Mouse (Mus musculus) v-Abl transformed pro-B cells (cell line): ENCODE results near the gene Map2.

Source experiments
- in situ Hi-C, 2 experiments: fragments of 400-800 bp; cut with MboI; formaldehyde crosslinking; loops; one replicate each; pipeline ENCODE4 v1.15.1; 2025; ENCODE audit not compliant: unreplicated experiment in 2 of 2

Gene Map2

GRCm38 (mm10) chr1:66195040-66195726 lies 20.1 kb downstream of the Map2 start:
- in situ Hi-C loops = no loop called here

GRCm38 (mm10) chr1:66196240-66196639 lies 21.2 kb downstream of the Map2 start:
- in situ Hi-C loops = no loop called here

DNA sequence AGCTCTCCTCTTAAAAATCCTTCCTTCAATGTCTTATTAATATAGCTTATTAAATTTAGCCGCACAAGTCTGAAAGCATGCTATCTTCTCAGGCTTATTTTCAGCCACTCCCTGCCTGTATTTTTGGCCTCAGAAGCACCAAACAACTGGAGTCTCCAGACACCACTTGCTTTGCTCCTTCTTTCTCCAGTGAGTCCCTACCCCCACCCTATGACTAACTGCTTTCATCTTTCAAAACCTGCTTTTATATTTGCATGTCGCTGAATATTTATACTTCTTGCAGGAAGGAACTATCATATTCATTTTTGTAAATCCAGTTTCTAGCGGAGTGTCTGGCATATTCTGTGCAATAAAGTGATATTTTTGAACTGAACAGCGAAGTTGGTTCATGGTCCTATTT lies 21.6 kb downstream of the Map2 start:
- in situ Hi-C loops = no loop called here

DNA sequence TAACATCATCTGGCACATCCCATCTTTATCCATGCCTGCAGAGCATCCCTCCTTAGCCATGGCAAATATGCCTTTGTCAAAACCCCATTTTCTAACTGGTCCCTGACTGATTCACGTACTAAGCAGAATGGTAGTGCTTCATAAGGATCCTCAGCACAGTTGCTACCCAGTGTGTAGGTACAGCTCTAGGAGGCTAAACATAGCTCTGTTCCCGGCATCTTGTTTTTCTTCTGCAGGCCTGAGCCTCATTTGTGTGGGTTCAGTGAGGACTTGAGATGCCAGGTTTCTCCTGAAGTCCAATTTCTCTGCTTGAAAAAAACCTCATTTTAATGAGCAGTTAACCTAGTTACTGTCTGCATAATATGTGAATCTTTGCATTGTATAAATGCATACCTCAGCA lies 30.4 kb downstream of the Map2 start:
- in situ Hi-C loops = no loop called here

GRCm38 (mm10) chr1:66206904-66207303 lies 31.8 kb downstream of the Map2 start:
- in situ Hi-C loops = no loop called here

DNA sequence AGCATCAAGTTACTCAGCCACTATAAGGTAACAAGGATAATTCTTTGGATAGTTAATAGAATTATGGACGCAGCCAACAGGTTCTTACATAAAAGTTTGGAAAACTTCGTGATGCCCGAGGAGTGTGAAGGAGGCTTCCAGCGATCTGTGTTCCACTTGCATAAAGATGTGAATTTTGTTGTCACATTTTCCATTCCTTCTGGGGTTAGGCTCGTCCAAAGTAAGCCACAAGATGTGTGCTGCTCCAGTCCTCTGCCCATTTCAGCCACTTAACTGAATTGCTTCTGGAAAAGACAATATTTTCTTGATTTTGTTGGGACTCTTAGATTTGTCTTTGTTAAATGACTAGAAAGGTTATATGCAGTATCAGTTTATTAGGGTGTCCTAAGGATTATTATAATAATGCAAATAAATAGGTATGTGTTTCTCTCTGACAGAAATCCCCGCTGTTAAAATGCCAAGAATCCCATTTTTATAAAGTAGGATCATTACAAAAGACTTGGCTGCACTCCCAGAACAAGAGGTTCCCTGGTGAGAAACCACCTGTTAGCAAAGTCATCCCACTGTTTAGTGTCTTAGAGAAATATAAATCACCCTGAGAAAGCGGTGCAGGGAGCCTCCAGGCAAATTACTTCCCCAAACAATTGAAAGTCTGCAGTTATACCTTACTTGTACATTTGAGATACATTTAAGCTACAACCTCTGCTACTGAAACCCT lies 36.2 kb downstream of the Map2 start:
- in situ Hi-C loops = no loop called here

DNA sequence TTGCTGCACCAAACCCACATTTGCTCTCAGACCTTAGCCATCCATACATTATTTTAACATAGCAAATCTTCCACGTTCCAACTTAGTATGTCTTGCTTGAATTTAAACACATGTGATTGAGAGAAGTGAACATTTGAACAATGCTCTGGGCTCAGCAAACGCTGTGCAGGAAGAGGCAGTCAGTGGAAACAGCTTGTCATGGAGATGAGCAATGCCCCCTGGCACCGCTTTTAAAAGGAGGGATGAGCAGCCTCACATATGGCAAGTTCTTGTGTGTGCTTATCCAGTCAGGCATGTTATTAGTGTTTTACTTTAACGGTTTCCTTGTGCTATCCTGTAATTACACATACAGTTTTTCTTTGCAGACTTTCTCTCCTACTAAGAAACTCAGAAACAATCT lies 46.4 kb downstream of the Map2 start:
- in situ Hi-C loops = no loop called here

GRCm38 (mm10) chr1:66223331-66223730 lies 48.3 kb downstream of the Map2 start:
- in situ Hi-C loops = no loop called here

DNA sequence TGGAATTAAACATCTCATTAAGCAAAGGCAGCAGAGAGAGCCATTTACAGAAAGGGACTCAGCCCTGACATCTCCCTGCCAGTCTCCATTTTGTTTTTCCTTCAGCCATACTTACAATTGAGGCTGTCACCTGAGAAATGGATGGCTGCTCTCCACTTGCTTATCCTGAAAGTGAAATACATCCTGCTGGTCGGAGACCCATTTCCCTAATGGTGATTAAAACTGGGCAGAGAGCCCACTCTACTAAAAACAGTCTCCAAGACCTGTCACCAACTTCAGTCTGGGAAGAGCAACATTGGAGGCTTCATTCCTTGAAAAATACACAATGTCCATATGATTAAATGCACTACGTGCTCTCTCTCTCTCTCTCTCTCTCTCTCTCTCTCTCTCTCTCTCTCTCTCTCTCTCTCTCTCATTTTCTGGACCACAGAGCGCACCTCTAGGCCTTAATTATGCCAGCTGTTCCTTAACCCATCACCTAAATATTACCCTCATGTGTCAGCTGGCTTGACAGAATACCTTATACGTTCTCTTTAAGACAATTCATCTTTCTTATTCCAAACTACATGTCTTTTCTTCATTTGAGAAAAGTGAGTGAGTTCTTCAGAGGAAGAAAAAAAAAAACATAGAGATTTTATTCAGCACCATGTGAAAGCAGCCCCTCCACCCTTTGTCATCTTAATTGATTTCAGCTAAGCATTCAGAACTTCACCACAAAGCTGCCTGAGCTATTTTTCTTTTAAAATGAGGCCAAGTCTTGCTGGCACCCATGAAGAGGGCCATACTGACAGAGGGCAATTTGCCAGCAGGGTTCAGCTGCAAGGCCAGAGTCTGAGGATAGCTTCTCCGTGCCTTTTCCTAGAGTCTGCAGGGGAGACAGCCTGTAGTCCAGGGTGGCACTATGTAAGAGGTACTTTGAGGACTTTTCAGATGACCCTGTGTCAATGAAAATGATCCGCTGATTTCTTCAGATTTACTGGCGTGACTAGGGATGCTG lies 51.6 kb downstream of the Map2 start:
- in situ Hi-C loops = no loop called here

DNA sequence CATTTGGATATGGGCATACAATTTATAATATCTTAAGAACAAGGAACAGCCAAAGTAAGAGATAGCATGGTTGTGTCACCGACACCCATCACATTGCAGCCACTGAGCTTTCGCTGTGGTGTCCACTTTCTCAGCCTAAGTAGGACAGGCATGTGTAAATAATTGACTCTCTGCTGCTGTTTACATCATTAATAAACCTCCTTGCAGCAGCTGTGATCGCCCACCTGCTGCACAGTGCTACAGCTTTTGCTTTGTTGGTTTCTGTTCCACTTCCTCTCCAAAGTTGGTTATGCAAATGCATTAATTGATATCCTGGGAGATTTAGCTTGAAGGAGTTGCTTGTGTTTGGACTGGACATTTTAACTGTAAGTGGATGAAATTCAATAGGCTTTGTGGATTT lies 53.1 kb downstream of the Map2 start:
- in situ Hi-C loops = no loop called here

DNA sequence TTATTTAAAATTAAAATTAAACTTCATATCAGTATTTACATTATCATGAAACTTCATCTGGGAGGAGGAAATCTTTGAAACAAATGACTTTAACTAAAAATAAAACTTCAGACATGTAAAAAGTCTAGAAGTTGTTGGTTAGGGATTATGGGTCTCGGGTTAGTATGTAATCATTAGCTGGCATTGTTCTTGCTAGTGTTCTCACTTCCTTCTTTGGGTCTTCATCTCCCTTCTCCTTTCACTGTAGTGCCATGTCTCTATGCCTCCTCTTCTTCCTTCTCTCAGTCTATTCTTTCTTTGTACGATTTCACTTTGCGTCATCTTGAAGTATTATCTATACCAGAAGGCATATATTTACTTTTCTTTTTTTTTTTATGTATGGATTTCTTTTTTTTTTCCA lies 55.3 kb downstream of the Map2 start:
- in situ Hi-C loops = no loop called here

DNA sequence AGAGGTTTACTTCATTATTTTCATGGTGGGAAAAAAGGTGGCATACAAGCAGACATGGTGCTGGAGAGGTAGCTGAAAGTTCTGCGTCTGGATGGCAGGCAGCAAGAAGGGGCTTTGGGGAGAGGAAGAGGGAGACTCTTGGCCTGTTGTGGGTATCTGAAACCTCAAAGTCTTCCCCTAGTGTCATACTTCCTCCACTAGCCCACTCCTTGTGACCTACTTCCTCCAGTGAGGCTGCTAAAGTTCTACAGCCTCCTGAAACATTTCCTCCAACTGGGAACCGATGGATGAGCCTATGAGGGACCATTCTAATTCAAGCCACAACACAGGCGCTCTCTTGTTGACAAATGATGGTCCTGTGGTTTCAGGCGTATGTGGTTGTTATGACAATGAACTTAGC lies 56.9 kb downstream of the Map2 start:
- in situ Hi-C loops = no loop called here

GRCm38 (mm10) chr1:66244910-66245309 lies 69.8 kb downstream of the Map2 start:
- in situ Hi-C loops = no loop called here

DNA sequence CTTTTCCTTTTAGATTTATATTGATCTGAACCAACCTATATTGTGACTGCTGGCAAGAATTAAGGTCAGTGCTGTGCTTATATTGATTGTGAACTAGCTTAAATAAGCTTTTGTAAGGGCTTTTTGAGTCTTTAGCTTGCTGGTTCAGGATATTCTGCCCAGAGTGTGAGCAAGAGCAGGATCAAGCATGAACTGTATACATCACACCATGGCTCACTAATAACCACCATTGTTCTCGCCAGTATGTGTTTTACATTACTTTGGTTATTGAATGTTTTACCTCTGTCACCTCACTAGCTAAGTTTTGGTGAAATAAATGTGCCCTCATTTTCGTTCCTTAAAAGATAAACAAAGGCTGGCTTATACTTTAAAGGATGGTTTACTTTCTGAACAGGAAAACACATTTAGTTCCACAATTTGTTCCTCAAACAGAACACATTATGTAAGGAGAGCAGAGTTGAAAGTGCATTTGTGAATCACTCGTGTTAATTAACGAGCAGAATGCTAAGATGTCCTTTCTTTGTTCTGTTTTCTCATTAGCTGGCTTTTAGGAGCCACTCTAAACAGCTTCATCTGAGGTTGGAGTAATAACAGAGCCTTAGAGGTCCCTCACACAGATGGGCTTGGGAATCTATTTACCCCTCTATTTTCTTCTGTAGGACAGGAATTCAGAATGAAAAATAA lies 76.7 kb downstream of the Map2 start:
- in situ Hi-C loops = no loop called here

GRCm38 (mm10) chr1:66252333-66252724 lies 77.3 kb downstream of the Map2 start:
- in situ Hi-C loops = no loop called here

DNA sequence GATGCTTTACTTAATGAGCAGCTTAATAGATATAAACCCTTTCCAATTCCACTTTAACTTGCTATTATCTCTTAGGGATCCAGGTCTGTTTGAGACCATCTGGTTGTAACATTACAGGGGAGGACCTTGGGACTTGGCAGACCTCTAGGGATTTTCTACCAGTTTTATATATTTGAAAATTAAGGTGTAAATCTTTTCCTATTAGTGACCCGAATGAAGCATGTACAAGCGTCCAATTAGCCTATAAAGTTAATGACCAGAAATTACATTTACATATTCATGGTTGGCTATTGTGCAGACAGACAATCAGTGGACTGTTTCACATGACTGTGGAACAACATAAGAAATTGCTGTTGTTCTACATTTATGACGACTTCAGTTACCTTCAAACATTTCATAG lies 88.1 kb downstream of the Map2 start:
- in situ Hi-C loops = no loop called here

- in situ Hi-C loops = no loop called here
These were observed 91.3 kb downstream of the Map2 start for GRCm38 (mm10) chr1:66266231-66266924.

- in situ Hi-C loops = loop anchor here in 1 of 2 experiments (25.0 kb wide), 1 partner anchor 560 kb away; no protein-coding TSS in a partner anchor
These were observed 102.6 kb downstream of the Map2 start for GRCm38 (mm10) chr1:66277663-66278062.

- in situ Hi-C loops = loop anchor here in 1 of 2 experiments (25.0 kb wide), 1 partner anchor 558 kb away; no protein-coding TSS in a partner anchor
These were observed 104.3 kb downstream of the Map2 start for GRCm38 (mm10) chr1:66279222-66280009.
